Mouse (Mus musculus) inflammation-experienced regulatory T-cells, adult 6 months (primary cell): ENCODE results near the gene Unc13a. TPM values are rescaled to one million over a fixed set of nuclear protein-coding genes. Genes with fewer than 3 reads are reported as not detected.

Source experiments
- ATAC-seq: one replicate; pipeline ENCODE4 v1.8.0; 2017
- polyA plus RNA-seq, 3 experiments: library from polyadenylated mRNA; unstranded; fragments of 100-300 nt; shearing (Covaris generic); gene quantifications; one replicate each; pipeline ENCODE4 v1.2.1; 2017

The Unc13a gene
- polyA plus RNA-seq, 3 experiments from 2014 or later = 0.42 to 0.67 (median 0.54) TPM

- ATAC-seq = no peak
Observed at GRCm38 (mm10) chr8:71619786-71620185, 51.8 kb downstream of the Unc13a start.

- ATAC-seq = no peak
Observed at GRCm38 (mm10) chr8:71613418-71613817, 58.1 kb downstream of the Unc13a start.

GRCm38 (mm10) chr8:71612141-71612540, 59.4 kb downstream of the Unc13a start:
- no peak for ATAC-seq

DNA sequence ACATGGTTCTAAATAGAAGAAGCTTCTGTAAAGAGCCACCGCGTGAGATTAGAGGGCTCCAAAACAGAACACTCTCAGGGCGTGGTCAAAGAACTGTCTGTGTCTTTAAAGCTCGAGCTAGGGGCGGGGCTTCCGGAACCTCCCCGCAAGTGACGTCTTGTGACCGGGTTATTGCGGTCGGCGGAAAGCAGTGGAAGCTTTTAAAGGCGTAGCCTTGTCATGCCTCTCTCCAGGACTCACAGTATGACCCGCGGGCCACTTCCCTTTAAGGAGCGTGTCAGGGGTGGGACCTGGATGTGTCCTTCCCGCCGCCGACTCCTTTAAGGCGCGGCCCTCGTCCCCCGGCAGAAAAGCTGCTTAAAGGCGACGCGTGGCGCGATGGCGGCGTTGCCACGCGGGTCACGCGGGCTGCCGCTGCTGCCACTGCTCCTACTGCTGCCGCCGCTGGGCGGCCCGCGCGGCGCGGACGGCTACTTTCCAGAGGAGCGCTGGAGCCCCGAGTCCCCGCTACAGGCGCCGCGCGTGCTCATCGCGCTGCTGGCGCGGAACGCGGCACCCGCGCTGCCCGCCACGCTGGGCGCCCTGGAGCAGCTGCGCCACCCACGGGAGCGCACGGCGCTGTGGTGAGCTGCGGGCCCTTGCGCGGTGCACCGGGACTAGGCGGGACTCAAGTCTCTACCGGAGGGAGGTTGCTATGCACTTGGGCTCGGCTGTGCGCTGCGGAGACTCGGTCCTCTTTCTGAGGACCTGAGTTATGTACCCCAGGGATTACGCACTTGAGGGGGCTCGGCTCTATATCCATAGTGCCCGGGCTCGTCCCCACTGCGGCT, 60.5 kb downstream of the Unc13a start, which contains the start of gene Colgalt1:
Colgalt1 (plus strand) TSS at position 177 of the 830 bp plus-strand sequence.
- ATAC-seq = peak; percentile 99

DNA sequence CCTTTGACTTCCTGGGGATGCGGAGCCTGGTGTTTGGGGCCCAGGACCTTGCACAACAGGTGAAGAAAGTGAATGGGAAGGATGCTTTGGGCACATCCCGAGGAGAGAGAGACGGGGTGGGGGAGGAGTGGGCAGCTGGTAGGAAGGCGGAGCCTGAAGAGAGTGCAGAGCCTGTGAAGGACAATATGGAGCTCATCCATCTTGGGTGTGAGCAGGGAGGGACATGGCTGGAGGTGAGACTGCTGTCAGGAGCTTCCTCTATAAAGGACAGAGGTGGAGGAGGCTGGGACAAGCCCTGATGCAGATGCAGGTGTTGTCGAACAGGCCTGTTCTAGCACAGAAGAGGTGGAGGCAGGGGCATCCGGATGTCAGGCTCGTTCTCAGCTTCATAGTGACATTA, 67.5 kb downstream of the Unc13a start:
- ATAC-seq = no peak

- no peak for ATAC-seq
Observed at GRCm38 (mm10) chr8:71602666-71603334, 68.8 kb downstream of the Unc13a start.

DNA sequence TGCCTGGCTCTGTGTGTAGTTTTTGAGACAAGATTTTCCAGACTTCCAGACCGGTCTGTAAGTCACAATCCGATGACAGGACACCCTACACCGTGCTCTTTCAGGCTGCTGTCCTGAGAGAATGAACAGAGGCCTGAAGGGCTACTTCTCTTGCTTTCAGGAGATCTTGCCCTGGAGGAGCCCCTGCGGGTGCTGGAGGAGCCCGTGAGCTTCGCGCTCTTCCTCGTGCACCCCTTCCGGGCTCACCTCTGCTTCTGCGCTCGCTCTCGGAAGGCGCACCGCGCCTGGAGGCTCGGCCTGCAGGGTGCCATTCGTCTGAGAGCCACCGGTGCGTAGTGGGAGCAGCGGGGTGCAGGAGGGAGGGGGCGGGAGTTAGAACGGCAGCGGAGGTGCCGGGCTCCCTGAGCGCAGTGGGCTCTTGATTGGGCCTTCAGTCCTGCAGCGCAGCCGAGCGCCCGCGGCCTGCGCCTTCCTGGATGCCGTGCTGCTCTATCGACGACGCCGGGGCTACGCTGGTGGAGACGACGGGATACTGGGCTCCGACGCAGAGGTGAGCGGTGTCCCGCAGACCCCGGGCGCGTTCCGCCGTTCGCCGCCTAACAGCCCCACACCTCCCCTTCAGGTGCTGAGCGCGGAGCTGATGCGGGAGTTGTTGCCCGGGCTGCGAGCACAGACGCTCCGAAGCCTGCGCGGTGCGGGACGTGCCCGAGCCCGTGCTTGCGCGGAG, 69.5 kb downstream of the Unc13a start:
- ATAC-seq = peak; percentile 21

DNA sequence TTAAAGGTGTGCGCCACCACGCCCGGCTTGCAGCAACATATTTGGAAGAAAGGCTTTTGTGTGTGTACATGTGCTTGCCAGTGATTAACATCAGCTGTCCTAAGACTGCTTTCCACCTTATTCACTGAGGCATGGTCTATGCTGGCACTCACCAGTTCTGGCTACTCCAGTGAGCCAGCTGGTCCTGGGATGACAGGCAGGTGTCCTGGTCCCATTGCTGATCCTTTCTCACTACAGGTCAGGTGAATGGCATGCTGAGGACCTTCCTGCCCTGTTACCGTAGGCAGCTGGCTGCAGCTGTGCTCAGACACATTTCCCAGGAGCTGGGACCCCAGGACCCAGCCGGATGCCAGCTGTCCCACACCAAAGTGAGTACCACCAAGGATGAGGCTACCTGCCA, 72.7 kb downstream of the Unc13a start:
- no peak for ATAC-seq

DNA sequence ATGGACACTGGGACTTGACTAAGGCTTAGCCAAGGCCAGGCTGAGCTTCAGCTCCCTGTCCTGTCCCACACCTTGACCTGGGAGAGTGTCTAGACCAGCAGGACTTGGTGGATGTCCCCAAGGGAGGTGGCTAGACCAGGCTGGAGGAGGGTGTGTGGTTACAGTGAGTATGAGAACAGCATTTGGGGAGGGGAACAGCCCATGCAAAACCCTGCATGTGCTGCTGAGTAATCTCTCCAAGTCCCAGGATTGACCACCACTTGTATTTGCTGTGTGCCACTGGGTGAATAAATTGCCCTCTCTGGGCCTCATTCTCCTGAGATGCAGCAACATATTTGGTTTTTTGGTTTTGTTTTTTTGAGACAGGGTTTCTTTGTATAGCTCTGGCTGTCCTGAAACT, 73.2 kb downstream of the Unc13a start:
- ATAC-seq = no peak

- ATAC-seq = no peak
Observed at GRCm38 (mm10) chr8:71597451-71597850, 74.1 kb downstream of the Unc13a start, which contains the start of gene Fam129c. Fam129c (plus strand) TSS chr8:71597648.

GRCm38 (mm10) chr8:71596798-71597197, 74.8 kb downstream of the Unc13a start:
- ATAC-seq = no peak

DNA sequence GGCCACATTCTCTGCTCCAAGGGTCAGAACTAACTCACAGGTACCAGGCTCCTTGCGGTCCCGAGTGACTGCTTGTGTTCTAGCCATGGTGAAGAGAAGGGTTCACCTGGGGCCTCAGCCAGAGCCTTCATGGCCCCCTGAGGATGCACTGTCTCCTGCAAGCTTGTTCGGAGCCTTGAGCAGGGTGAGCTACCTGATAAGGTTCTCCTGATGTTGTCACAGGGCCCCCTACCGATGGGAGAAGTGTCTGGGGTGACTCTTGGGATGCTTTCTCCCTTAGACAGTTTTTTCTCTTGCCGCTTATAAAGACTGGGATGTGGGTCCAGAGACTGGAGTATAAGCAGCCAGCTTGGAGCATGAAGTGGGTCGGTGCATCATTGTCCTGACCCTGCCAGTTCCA, 75.2 kb downstream of the Unc13a start:
- no peak for ATAC-seq

- ATAC-seq = peak; percentile 47
Observed at GRCm38 (mm10) chr8:71595862-71596261, 75.7 kb downstream of the Unc13a start.

GRCm38 (mm10) chr8:71594324-71594722, 77.2 kb downstream of the Unc13a start:
- ATAC-seq = no peak

DNA sequence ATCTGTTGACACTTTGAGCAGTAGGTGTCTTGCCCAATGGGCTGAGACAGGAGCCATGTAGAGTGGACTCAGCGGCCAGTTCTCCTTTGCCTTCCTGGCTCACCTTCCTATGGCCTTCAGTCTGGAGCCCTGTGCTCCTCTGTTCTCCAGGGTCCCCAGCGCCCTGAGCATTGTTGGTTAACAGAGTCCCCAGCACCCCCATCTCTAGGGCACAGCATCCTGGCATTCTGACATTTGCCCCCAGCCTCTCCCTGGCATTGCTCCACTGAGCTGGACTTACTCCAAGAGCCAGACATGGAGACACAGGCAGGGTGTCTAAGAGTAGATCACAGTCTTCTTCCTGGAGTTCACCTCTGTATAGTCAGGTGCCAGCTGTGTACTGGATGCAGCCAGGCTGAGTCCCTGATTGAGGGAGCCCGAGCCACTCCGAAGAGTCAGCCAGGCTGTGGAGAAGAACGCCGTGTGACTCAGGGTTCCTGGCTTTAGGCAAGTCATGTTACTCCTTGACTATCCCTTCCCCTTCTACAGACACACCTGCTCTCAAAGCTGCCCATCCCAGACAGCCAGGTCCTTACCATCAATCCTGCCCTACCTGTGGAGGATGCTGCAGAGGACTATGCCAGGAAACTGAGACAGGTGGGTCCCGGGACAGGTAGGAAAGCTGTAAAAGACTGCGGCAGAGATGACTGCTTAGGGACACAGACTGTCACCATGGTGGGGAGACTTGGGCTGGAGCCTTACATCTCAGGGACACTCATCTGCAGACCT, 77.8 kb downstream of the Unc13a start:
- no peak for ATAC-seq

DNA sequence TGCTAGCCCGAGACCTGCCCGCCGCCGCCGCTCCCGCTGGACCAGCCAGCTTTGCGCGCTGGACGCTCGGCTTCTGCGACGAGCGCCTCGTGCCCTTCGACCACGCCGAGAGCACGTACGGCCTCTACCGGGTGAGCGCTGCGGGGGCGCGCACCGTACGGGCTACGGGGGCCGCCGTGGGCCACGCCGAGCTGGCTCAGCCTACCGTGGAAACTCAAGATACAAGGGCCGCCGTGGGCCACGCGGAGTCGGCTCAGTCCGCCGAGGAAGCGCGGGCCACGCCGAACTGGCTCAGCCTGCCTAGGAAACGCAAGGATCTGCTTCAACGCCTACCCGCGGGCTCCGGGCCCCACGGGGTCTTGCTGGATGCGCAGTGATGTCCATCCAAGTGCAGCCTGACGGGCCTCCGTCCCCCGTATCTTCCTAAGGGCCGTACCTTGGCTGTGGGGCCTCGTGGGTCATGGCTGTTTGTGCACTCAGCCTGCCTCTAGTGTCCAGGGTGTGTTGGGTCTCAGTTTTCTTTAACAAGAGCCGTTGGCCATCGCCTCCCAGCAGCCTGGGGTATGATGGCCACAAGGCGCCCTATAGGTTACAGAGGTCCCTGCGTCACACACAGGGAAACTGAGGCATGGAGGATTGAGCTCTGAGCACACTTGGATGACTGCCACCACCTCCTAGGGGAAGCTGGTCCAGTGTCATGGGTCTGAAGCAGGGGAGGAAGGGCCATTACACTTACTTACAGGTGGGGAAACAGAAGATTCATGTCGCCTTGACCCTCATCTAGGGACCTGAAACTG, 79.0 kb downstream of the Unc13a start:
- peak; percentile 41 for ATAC-seq

DNA sequence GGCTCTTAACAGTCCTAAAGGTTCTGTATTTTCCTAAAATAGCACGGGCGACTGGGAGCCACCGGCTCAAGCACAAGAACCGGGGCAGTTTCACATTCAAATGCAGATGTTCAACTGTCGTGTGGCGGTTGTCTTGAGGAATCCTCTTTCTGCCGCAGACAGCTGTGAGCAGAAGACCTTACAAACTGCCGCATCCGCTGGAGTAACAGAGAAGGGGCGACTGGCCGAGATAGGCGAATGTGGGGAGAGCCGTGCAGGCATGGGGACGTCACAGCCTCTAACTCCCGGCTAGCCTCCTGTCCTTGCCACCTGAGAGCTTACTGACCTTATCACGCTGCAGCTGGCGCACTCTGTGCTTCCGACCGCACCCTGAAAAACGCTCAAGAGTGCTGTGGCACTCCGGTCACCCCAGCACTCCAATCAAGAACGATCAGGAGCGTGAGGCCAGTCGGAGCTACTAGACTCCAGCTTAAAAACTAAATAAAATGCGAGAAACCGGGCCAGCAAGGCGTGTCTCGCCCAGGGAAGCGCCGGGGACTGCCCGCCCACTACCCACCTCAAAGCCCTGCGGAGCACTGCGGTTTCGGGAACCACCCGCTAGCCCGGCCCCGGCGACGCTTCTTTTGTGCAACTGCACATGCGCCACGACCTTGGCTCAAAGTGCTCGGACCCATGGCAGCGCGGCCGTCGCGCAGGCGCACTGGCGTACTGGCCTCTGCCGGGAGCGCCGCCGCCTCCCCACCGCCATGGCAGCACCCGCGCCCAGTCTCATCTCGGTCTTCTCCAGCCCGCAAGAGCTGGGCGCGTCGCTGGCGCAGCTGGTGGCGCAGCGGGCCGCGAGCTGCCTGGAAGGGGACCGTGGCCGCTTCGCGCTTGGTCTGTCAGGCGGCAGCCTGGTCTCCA, 79.8 kb downstream of the Unc13a start, which contains the start of gene Pgls:
Pgls (plus strand) TSS at position 706 of the 903 bp plus-strand sequence.
- ATAC-seq = peak; percentile 83

DNA sequence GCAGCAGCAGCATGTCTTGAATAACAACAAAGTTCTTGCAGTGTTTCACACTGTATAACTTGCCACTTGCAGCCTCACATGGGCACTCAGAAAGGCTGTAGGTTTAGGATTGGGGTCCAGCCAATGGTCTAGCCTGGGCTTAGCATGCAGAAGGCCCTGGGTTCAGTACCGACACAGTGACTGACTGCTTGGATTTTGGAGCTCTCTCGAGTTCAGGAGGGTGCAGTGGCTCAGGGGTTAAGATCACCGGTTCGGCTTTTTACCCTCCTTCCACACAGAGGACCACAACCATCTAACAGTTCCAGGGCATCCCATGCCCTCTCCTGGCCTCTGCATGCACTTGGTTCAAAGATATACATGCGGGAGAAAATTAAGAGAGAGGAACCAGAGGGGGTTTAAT, 80.5 kb downstream of the Unc13a start:
- no peak for ATAC-seq

DNA sequence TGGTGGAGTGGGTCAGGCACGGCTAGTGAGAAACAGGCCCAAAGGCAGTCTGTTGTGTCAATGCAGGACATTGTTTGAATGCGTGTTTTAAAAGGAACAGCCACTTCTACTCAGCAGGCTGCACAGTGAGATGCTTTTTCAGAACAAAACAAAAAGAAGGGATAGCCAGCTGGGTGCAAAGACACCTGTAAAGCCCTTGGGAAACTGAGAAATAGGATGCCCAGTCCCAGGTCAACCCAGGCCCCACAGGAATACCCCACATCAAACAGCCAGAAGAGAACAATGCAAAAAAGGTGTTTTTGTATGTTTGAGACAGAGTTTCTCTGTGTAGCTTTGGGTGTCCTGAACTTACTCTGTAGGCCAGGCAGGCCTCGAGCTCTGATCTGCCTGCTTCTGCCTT, 82.8 kb downstream of the Unc13a start:
- no peak for ATAC-seq

DNA sequence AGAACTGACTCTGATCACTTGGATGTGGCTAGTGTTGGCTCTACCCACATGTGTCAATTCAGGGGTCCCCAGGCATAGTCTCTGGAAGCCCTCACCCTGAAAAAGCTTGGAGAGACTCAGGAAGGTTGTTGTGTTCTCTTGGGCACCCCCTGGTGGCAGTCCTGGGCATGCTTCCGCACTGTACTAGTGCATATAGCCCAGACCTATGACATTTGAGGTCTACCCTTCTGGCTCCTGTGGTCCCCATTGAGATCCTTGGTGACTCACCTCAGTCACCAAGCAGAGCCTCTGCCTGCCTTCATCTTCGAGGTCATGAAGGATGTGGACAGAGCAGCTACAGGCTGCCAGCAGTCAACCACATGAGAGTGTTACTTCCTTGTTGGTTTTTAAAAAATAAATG, 84.7 kb downstream of the Unc13a start:
- ATAC-seq = no peak
